Mouse (Mus musculus) stomach, postnatal 0 days (tissue): ENCODE measurements around the gene B230104I21Rik. TPM values are rescaled to one million over a fixed set of nuclear protein-coding genes. Genes with fewer than 3 reads are reported as not detected.

Experiments used
- ATAC-seq: fragments of 200-750 bp; cut with Nextera tagmentation; 2 replicates; pipeline ENCODE4 v1.8.0; 2017; ENCODE audit not compliant: low FRiP score, low TSS enrichment
- DNase-seq: peaks from one replicate; pipeline ENCODE4 v3.0.0-alpha.2; 2016; ENCODE audit warnings: low spot score
- H3K27ac ChIP-seq: fragments of 300-500 bp; sonication (generic); replicated peaks from 2 replicates; pipeline ENCODE4 v1.5.1; 2014; ENCODE audit warnings: mild to moderate bottlenecking, control low read depth
- H3K27me3 ChIP-seq: fragments of 300-500 bp; sonication (generic); 2 replicates; pipeline ENCODE4 v1.6.1; 2014; ENCODE audit warnings: low read length; ENCODE audit not compliant: control insufficient read depth, insufficient read depth
- H3K36me3 ChIP-seq: fragments of 300-500 bp; sonication (generic); 2 replicates; pipeline ENCODE4 v1.6.1; 2014; ENCODE audit warnings: low read length, mixed read lengths; ENCODE audit not compliant: control insufficient read depth, insufficient read depth
- H3K4me1 ChIP-seq: fragments of 300-500 bp; sonication (generic); replicated peaks from 2 replicates; pipeline ENCODE4 v1.6.1; 2014; ENCODE audit warnings: antibody characterized with exemption; ENCODE audit not compliant: control insufficient read depth, insufficient read depth
- H3K4me2 ChIP-seq: fragments of 300-500 bp; sonication (generic); replicated peaks from 2 replicates; pipeline ENCODE4 v1.6.1; 2014; ENCODE audit warnings: low read depth, mild to moderate bottlenecking, control low read depth, moderate library complexity
- H3K4me3 ChIP-seq: fragments of 300-500 bp; sonication (generic); 2 replicates; pipeline ENCODE4 v1.5.1; 2014; ENCODE audit warnings: low read depth, low read length, control low read depth
- H3K9ac ChIP-seq: fragments of 300-500 bp; sonication (generic); 2 replicates; pipeline ENCODE4 v1.6.1; 2014; ENCODE audit warnings: mild to moderate bottlenecking, low read length, control low read depth, mixed read lengths
- H3K9me3 ChIP-seq: fragments of 300-500 bp; sonication (generic); 2 replicates; pipeline ENCODE4 v1.6.1; 2016; ENCODE audit warnings: low read length; ENCODE audit not compliant: control insufficient read depth
- CTCF ChIP-seq: IDR thresholded peaks from 2 replicates; pipeline ENCODE4 v1.5.1; 2016; ENCODE audit warnings: antibody characterized with exemption, low read depth, mild to moderate bottlenecking, moderate library complexity
- EP300 ChIP-seq: optimal IDR thresholded peaks from 2 replicates; pipeline ENCODE3; 2016; ENCODE audit warnings: antibody characterized with exemption
- whole genome bisulfite sequencing: fragments of 180-500 bp; shearing (Covaris S2); extraction: QIAGEN DNeasy Blood & Tissue Kit; methylation state at CpG from one replicate; pipeline ENCODE4 v1.1.7; 2014; 5-methylcytosine and 5-hydroxymethylcytosine counted together
- polyA plus RNA-seq: library from polyadenylated mRNA; unstranded; fragments of >200 nt; fragmentation: Nextera tagmentation; extraction: Ambion mirVana; gene quantifications from 2 replicates; pipeline ENCODE4 v1.2.1, GENCODE M21; 2015

The B230104I21Rik gene
- polyA plus RNA-seq, 1 experiment from 2014 or later: not detected

- Histone ChIP-seq H3K27ac (no peak overlapping the region), H3K36me3 (no peaks in the 10 kb centered on the region), H3K27me3 (no peaks in the 10 kb centered on the region), H3K4me3 (no peak overlapping the region), H3K9ac (no peak overlapping the region), H3K9me3 (no peaks in the 10 kb centered on the region), H3K4me2 (no peak overlapping the region), H3K4me1 (no peaks in the 10 kb centered on the region; the same call in 1 of the 2 replicates)
- no peak for ATAC-seq
- no peak for DNase-seq
- 78% methylated on average over 1 of the region's 1 CpGs for WGBS
- peak; percentile 56 for TF ChIP-seq CTCF
- TF ChIP-seq EP300: no peak
These were observed 56.7 kb downstream of the B230104I21Rik start for GRCm38 (mm10) chr4:154392641-154393040.

GRCm38 (mm10) chr4:154393196-154394122 is 57.5 kb downstream of the B230104I21Rik start:
- Histone ChIP-seq H3K27ac (no peak overlapping the region), H3K4me2 (no peak overlapping the region), H3K4me1 (no peaks in the 10 kb centered on the region; the same call in 1 of the 2 replicates), H3K9me3 (no peaks in the 10 kb centered on the region), H3K4me3 (no peak overlapping the region), H3K9ac (no peak overlapping the region), H3K27me3 (no peaks in the 10 kb centered on the region), H3K36me3 (no peaks in the 10 kb centered on the region)
- 24% methylated on average over 18 of the region's 18 CpGs for WGBS
- DNase-seq (peak; percentile 74), ATAC-seq (no peak)
- TF ChIP-seq EP300: no peak
- peak; percentile 74 for TF ChIP-seq CTCF

GRCm38 (mm10) chr4:154394123-154394722 is 58.3 kb downstream of the B230104I21Rik start:
- Histone ChIP-seq H3K36me3 (no peaks in the 10 kb centered on the region), H3K9ac (no peak overlapping the region), H3K4me1 (no peaks in the 10 kb centered on the region; the same call in 1 of the 2 replicates), H3K9me3 (no peaks in the 10 kb centered on the region), H3K27me3 (no peaks in the 10 kb centered on the region), H3K4me2 (no peak overlapping the region), H3K27ac (no peak overlapping the region), H3K4me3 (no peak overlapping the region)
- ATAC-seq (no peak; the same call in 1 of the 2 replicates), DNase-seq (no peak)
- TF ChIP-seq EP300 (no peak), CTCF (no peak)
- 66% methylated on average over 7 of the region's 7 CpGs for WGBS

DNA sequence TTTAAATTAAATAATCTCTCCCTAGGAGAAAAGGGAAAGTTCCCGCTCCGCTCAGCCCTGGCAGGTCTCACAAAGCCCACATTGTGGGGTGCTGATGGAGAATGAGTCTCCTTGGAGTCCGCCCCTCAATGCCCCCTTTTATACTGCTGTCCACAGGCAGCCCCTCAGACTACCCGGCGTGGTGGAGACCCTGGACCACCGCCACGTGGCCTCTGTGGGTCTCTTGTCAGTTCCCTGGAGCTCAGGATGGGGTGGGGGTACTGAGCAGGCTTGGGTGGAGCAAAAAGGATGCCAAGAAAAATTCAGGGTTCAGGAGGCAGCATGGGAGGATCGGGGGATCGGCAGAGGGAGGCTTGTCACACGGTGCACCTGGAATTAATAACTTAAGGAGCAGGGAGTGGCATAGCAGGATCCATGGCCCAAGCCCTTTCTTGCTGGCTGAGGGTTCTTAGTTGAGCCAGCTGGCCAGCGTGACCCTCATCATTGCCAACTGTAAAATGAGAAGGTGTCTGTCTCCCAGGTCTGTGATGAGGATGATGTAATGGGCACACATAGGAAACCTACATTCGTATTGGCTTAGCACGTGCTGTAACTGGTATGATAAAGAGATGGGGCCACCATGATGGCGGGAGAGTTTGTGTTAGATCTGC is 60.9 kb downstream of the B230104I21Rik start:
- Histone ChIP-seq H3K4me2 (no peak overlapping the region), H3K27me3 (no peaks in the 10 kb centered on the region), H3K4me3 (no peak overlapping the region), H3K4me1 (no peaks in the 10 kb centered on the region; the same call in 1 of the 2 replicates), H3K27ac (no peak overlapping the region), H3K9me3 (no peaks in the 10 kb centered on the region), H3K9ac (no peak overlapping the region), H3K36me3 (no peaks in the 10 kb centered on the region)
- no peak for DNase-seq
- no peak for ATAC-seq
- 85% methylated on average over 14 of the region's 14 CpGs for WGBS
- TF ChIP-seq EP300: no peak
- TF ChIP-seq CTCF: no peak

Other genes starting within 250 kb of the B230104I21Rik start
- gene Trp73, start 195.9 kb upstream of the B230104I21Rik start, polyA plus RNA-seq: 1.0 and 1.3 TPM in 2 replicates
- gene Wrap73, start 193.8 kb upstream of the B230104I21Rik start, polyA plus RNA-seq: 17.3 and 19.9 TPM in 2 replicates
- gene Tprgl, start 175.5 kb upstream of the B230104I21Rik start, polyA plus RNA-seq: 165 and 170 TPM in 2 replicates
- 10.2 and 10.8 TPM in 2 replicates for gene Megf6, start 165.4 kb upstream of the B230104I21Rik start, polyA plus RNA-seq
- 38.5 and 41.2 TPM in 2 replicates for gene Arhgef16, start 34.5 kb upstream of the B230104I21Rik start, polyA plus RNA-seq